Mouse (Mus musculus) kidney, embryonic 16.5 days (tissue): ENCODE results near the gene Arl9. TPM values are rescaled to one million over a fixed set of nuclear protein-coding genes. Genes with fewer than 3 reads are reported as not detected.

ENCODE experiments used
- ATAC-seq: fragments of 200-750 bp; cut with Nextera tagmentation; 2 replicates; pipeline ENCODE4 v1.8.0; 2017; ENCODE audit warnings: moderate TSS enrichment; ENCODE audit not compliant: low FRiP score, low TSS enrichment
- H3K27ac ChIP-seq: fragments of 300-500 bp; sonication (generic); 2 replicates; pipeline ENCODE4 v1.5.1; 2014; ENCODE audit warnings: low read length
- H3K27me3 ChIP-seq: fragments of 300-500 bp; sonication (generic); 2 replicates; pipeline ENCODE4 v1.6.1; 2014; ENCODE audit warnings: low read length, control low read depth, mixed read lengths; ENCODE audit not compliant: insufficient read depth
- H3K36me3 ChIP-seq: fragments of 300-500 bp; sonication (generic); 2 replicates; pipeline ENCODE4 v1.6.1; 2014; ENCODE audit warnings: low read length, control low read depth, mixed read lengths; ENCODE audit not compliant: insufficient read depth
- H3K4me1 ChIP-seq: fragments of 300-500 bp; sonication (generic); 2 replicates; pipeline ENCODE4 v1.6.1; 2014; ENCODE audit warnings: low read length, control low read depth, mixed read lengths; ENCODE audit not compliant: insufficient read depth
- H3K4me2 ChIP-seq: fragments of 300-500 bp; sonication (generic); replicated peaks from 2 replicates; pipeline ENCODE4 v1.6.1; 2014; ENCODE audit warnings: low read depth, low read length
- H3K4me3 ChIP-seq: fragments of 300-500 bp; sonication (generic); 2 replicates; pipeline ENCODE4 v1.5.1; 2014; ENCODE audit warnings: mild to moderate bottlenecking, low read length
- H3K9ac ChIP-seq: fragments of 300-500 bp; sonication (generic); replicated peaks from 2 replicates; pipeline ENCODE4 v1.6.1; 2014; ENCODE audit warnings: low read length
- H3K9me3 ChIP-seq: fragments of 300-500 bp; sonication (generic); 2 replicates; pipeline ENCODE4 v1.6.1; 2016; ENCODE audit warnings: low read length, control low read depth
- WGBS: fragments of 180-500 bp; shearing (Covaris S2); extraction: QIAGEN DNeasy Blood & Tissue Kit; methylation state at CpG from one replicate; pipeline ENCODE4 v1.1.7; 2014; 5-methylcytosine and 5-hydroxymethylcytosine counted together
- polyA plus RNA-seq: library from polyadenylated mRNA; unstranded; fragments of >200 nt; fragmentation: Nextera tagmentation; extraction: Ambion mirVana; gene quantifications from 2 replicates; pipeline ENCODE4 v1.2.1, GENCODE M21; 2015

Gene Arl9
- polyA plus RNA-seq, 1 experiment from 2014 or later: not detected

GRCm38 (mm10) chr5:76974207-76974553 is 29.7 kb upstream of the Arl9 start:
- Histone ChIP-seq H3K27me3 (no peaks in the 10 kb centered on the region), H3K9me3 (no peaks in the 10 kb centered on the region), H3K4me3 (peak overlapping the region; percentile 96), H3K9ac (peak overlapping the region; percentile 92), H3K4me2 (peak overlapping the region; percentile 83), H3K36me3 (peaks cover 28% of the 10 kb centered on the region), H3K4me1 (peaks cover 16% of the 10 kb centered on the region), H3K27ac (0 out of 2 replicates have a peak overlapping the region, but pooled peaks have one; percentile 4)
- whole genome bisulfite sequencing: 2% methylated on average over 17 of the region's 17 CpGs
- no peak; the same call in 1 of the 2 replicates for ATAC-seq

DNA sequence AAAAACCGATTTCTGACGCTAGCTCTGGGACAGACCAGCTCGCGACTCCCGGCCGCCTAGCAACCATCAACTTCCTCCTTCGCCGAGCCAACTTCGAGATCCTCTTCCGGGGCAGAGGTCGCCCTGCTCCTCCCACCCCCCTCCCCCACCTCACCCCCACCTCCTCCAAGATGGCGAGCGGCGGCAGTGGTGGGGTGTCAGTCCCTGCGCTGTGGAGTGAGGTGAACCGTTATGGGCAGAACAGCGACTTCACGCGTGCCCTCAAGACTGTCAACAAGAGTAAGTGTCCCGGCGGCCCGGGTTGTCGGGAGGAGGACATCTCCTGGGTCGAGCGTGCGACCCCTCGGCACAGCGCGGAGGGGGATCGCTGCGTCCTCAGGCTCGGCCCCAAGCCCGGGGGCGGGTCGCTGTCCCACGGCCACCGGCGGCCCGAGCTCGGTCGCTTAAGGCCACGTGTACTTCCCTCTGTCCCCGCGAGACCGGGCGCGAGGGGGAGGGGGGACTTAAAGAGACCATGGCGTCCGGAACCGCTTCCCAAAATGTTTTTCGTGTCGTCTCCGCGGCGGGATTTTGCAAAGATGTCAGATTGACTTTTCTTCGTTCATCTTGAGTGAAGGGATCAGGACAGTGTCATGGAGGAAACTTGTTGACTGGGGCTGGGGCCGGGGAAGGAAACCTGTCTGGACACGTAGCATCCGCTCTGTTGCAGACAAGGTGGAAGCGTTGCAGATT is 29.1 kb upstream of the Arl9 start, which contains the start of gene Srp72:
TSS of gene Srp72 (plus strand) at position 130 of the 732 bp plus-strand sequence.
- peaks cover 30% of the 10 kb centered on the region for H3K36me3 ChIP-seq
- H3K27ac ChIP-seq: peak within 1 kb of the TSS; percentile 91
- peak; percentile 95 for ATAC-seq
- WGBS: under 1% methylated on average over 55 of the region's 60 CpGs
- peak within 1 kb of the TSS; percentile 83 for H3K4me2 ChIP-seq
- H3K9me3 ChIP-seq: no peaks in the 10 kb centered on the region
- no peaks in the 10 kb centered on the region for H3K27me3 ChIP-seq
- peaks cover 16% of the 10 kb centered on the region for H3K4me1 ChIP-seq
- H3K9ac ChIP-seq: peak within 1 kb of the TSS; percentile 92
- H3K4me3 ChIP-seq: peak within 1 kb of the TSS; percentile 96

DNA sequence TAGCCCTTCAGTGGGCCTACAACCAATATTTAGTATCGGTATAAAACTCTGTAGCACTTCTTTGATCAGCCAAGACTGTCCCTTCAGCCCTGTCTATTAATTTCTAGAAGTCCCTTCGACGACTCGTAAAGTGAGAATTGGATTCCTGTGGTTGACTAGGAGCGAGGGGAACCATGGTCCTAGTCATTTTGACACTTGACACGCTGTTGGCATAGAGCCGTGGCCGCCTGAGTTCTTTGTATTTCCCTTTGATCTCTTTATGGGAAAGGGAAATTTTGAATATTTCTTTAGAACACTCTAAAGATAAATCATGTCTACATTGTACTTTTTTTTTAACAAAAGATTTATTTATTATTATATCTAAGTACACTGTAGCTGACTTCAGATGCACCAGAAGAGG is 28.1 kb upstream of the Arl9 start:
- H3K36me3 ChIP-seq: peaks cover 32% of the 10 kb centered on the region
- ATAC-seq: no peak
- no peaks in the 10 kb centered on the region for H3K9me3 ChIP-seq
- 79% methylated on average over 8 of the region's 8 CpGs for WGBS
- peak overlapping the region; percentile 92 for H3K9ac ChIP-seq
- peaks cover 16% of the 10 kb centered on the region for H3K4me1 ChIP-seq
- H3K4me3 ChIP-seq: peak overlapping the region; percentile 96
- H3K4me2 ChIP-seq: peak overlapping the region; percentile 81
- H3K27me3 ChIP-seq: no peaks in the 10 kb centered on the region
- H3K27ac ChIP-seq: 0 out of 2 replicates have a peak overlapping the region, but pooled peaks have one; percentile 14

DNA sequence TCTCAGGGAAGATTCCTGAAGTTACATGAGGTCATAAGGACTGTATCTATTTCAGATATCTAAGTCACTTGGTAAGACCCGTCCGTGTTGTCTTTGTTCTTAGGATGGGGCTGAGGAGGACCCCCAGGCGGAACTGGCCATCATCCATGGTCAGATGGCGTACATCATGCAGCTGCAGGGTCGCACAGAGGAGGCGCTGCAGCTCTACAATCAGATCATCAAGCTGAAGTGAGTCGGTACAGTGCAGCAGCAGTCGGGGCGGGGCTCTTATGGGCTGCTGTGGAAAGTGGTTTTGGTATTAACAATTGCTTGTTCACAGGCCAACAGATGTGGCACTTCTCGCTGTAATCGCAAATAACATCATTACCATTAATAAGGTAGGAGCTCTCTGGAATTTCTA is 19.8 kb upstream of the Arl9 start:
- Histone ChIP-seq H3K27ac (no peak overlapping the region), H3K4me3 (no peak overlapping the region), H3K36me3 (peaks cover 67% of the 10 kb centered on the region), H3K9me3 (no peaks in the 10 kb centered on the region), H3K9ac (no peak overlapping the region), H3K27me3 (no peaks in the 10 kb centered on the region), H3K4me1 (no peaks in the 10 kb centered on the region), H3K4me2 (no peak overlapping the region)
- no peak for ATAC-seq
- 92% methylated on average over 11 of the region's 11 CpGs for WGBS

- no peaks in the 10 kb centered on the region for H3K4me1 ChIP-seq
- H3K4me2 ChIP-seq: no peak overlapping the region
- no peak for ATAC-seq
- peaks cover 77% of the 10 kb centered on the region for H3K36me3 ChIP-seq
- WGBS: 76% methylated on average over 3 of the region's 3 CpGs
- H3K9ac ChIP-seq: no peak overlapping the region
- no peak overlapping the region for H3K4me3 ChIP-seq
- no peak overlapping the region for H3K27ac ChIP-seq
- no peaks in the 10 kb centered on the region for H3K9me3 ChIP-seq
- H3K27me3 ChIP-seq: no peaks in the 10 kb centered on the region
Observed at GRCm38 (mm10) chr5:76990789-76991188, 13.1 kb upstream of the Arl9 start.

- no peak for ATAC-seq
- Histone ChIP-seq H3K4me1 (no peaks in the 10 kb centered on the region), H3K9me3 (no peaks in the 10 kb centered on the region), H3K27me3 (no peaks in the 10 kb centered on the region), H3K9ac (no peak overlapping the region), H3K4me3 (no peak overlapping the region), H3K27ac (no peak overlapping the region), H3K4me2 (no peak overlapping the region), H3K36me3 (peaks cover 75% of the 10 kb centered on the region)
- 97% methylated on average over 5 of the region's 5 CpGs for WGBS
Observed at GRCm38 (mm10) chr5:76993174-76993814, 10.6 kb upstream of the Arl9 start.

GRCm38 (mm10) chr5:76998416-76998815 is 5.4 kb upstream of the Arl9 start:
- 45% methylated on average over 5 of the region's 5 CpGs for WGBS
- H3K27me3 ChIP-seq: no peaks in the 10 kb centered on the region
- H3K9me3 ChIP-seq: no peaks in the 10 kb centered on the region
- H3K4me3 ChIP-seq: no peak overlapping the region
- H3K36me3 ChIP-seq: peaks cover 63% of the 10 kb centered on the region
- no peak for ATAC-seq
- no peak overlapping the region for H3K4me2 ChIP-seq
- H3K9ac ChIP-seq: no peak overlapping the region
- H3K4me1 ChIP-seq: no peaks in the 10 kb centered on the region
- no peak overlapping the region for H3K27ac ChIP-seq

- no peak overlapping the region for H3K27ac ChIP-seq
- no peaks in the 10 kb centered on the region for H3K27me3 ChIP-seq
- no peaks in the 10 kb centered on the region for H3K4me1 ChIP-seq
- H3K9ac ChIP-seq: no peak overlapping the region
- H3K36me3 ChIP-seq: peaks cover 38% of the 10 kb centered on the region
- H3K4me2 ChIP-seq: no peak overlapping the region
- 97% methylated on average over 17 of the region's 17 CpGs for WGBS
- ATAC-seq: no peak
- no peak overlapping the region for H3K4me3 ChIP-seq
- H3K9me3 ChIP-seq: no peaks in the 10 kb centered on the region
Observed at GRCm38 (mm10) chr5:77001192-77001591, 2.7 kb upstream of the Arl9 start.

GRCm38 (mm10) chr5:77010352-77010751 is 6.5 kb downstream of the Arl9 start:
- no peaks in the 10 kb centered on the region for H3K4me1 ChIP-seq
- H3K4me3 ChIP-seq: no peak overlapping the region
- H3K4me2 ChIP-seq: no peak overlapping the region
- WGBS: 95% methylated on average over 9 of the region's 9 CpGs
- peaks cover 3% of the 10 kb centered on the region; the same call in 1 of the 2 replicates for H3K27me3 ChIP-seq
- no peaks in the 10 kb centered on the region for H3K9me3 ChIP-seq
- H3K9ac ChIP-seq: no peak overlapping the region
- ATAC-seq: no peak
- no peaks in the 10 kb centered on the region for H3K36me3 ChIP-seq
- H3K27ac ChIP-seq: no peak overlapping the region

- Histone ChIP-seq H3K9ac (no peak overlapping the region), H3K27ac (no peak overlapping the region), H3K4me2 (no peak overlapping the region), H3K9me3 (no peaks in the 10 kb centered on the region), H3K27me3 (peaks cover 3% of the 10 kb centered on the region; the same call in 1 of the 2 replicates), H3K36me3 (no peaks in the 10 kb centered on the region), H3K4me1 (peaks cover 1% of the 10 kb centered on the region; the same call in 1 of the 2 replicates), H3K4me3 (no peak overlapping the region)
- no peak for ATAC-seq
- WGBS: 65% methylated on average over 3 of the region's 3 CpGs
Observed at GRCm38 (mm10) chr5:77011082-77011481, 7.2 kb downstream of the Arl9 start.
